In the genomic region with DNA sequence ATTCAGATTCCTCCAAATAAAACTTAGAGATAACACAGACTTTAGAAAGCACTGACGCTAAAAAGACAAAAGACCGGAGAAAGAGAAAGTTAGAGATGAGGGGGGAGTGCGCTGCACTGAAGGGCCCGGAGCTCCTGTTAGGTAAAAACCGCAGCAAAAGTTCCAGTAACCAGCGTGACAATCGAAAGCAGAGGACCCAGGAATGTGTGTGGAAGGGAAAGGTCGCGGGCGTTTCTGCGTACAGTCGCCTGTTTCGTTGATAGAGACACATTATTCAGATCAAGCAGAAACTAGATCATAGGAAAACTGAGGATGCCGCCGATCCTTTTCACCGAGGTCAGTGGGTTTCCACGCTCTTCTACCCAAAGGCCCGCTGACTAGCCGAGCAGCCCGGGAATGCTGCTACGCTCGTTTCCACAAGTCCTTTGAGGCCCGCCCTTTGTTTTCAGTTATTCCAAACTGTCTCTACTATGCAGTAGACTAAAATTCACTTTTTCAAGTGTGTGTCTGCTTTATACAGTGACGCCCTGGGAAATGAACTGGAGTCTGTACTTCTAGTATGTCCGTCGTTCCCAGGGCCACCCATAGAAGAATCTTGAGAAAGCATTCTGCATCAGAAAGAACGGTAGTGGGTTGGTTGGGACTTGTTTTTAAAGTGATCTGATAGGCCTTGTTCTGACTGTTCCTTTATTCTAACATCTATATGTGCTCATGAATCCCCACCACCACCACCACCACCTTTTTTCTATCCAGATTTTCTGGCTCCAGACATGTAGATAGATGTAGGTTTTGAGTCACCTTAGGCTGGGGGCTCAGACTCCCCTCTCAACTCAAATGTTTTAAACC, we compare ENCODE assay signal across 8 mouse cellular contexts. TPM values are rescaled to one million over a fixed set of nuclear protein-coding genes. Genes with fewer than 3 reads are reported as not detected.
A peak's percentile ranks its signal among the peaks of the same experiment; 100 is the strongest.
DNase-seq lines count a peak whose midpoint lies in the region; ATAC-seq and TF ChIP-seq lines count a peak whose summit lies in the region.
"Had no signal": no experiment of that assay in that cellular context is flagged by ENCODE, and none has a peak within 500 bp of the region (broad histone marks: within the 10 kb centered on the region; RNA-seq: fewer than 3 reads in every experiment).

No protein-coding gene starts in this region.

- H3K27me3 ChIP-seq in kidney, embryonic 14.5 days (ENCODE audit: control insufficient read depth, insufficient read depth, low read length): no peaks in the 10 kb centered on the region
- peaks cover 4% of the 10 kb centered on the region; the same call in 1 of the 2 replicates for H3K27me3 ChIP-seq in lung, postnatal 0 days (replicated peaks; ENCODE audit: insufficient read depth, low read length)
- no peaks in the 10 kb centered on the region for H3K27me3 ChIP-seq in small intestine, adult 2 months (ENCODE audit: control insufficient read depth, insufficient read depth, low read length)

- no peaks in the 10 kb centered on the region for H3K36me3 ChIP-seq in kidney, embryonic 14.5 days (ENCODE audit: control insufficient read depth, insufficient read depth, low read length)
- H3K36me3 ChIP-seq in lung, postnatal 0 days (ENCODE audit: insufficient read depth, low read length): no peaks in the 10 kb centered on the region
- H3K36me3 ChIP-seq in small intestine, adult 2 months (ENCODE audit: control insufficient read depth, insufficient read depth, low read length): no peaks in the 10 kb centered on the region

- 5% methylated on average over 27 of the region's 27 CpGs for whole genome bisulfite sequencing in kidney, embryonic 14.5 days
- WGBS in lung, postnatal 0 days: 3% methylated on average over 27 of the region's 27 CpGs
- WGBS in small intestine, adult 2 months: 1% methylated on average over 27 of the region's 27 CpGs

- H3K27ac ChIP-seq in kidney, embryonic 14.5 days (ENCODE audit: low read depth, low read length): peak overlapping the region; percentile 99
- peak overlapping the region; percentile 94 for H3K27ac ChIP-seq in lung, postnatal 0 days (ENCODE audit: low read length)
- H3K27ac ChIP-seq in small intestine, adult 2 months (ENCODE audit: insufficient read depth, low read depth, low read length): peak overlapping the region; percentile 97

- peaks cover 28% of the 10 kb centered on the region; the same call in 1 of the 2 replicates for H3K4me1 ChIP-seq in kidney, embryonic 14.5 days (ENCODE audit: control insufficient read depth, insufficient read depth, low read length)
- peaks cover 6% of the 10 kb centered on the region; the same call in 1 of the 2 replicates for H3K4me1 ChIP-seq in lung, postnatal 0 days (ENCODE audit: insufficient read depth, low read depth, low read length)
- H3K4me1 ChIP-seq in small intestine, adult 2 months (ENCODE audit: control insufficient read depth, insufficient read depth, insufficient read length, low read length): peaks cover 6% of the 10 kb centered on the region; the same call in 1 of the 2 replicates

- peak overlapping the region; percentile 45 for H3K4me2 ChIP-seq in kidney, embryonic 14.5 days (replicated peaks; ENCODE audit: low read depth, low read length)
- peak overlapping the region; percentile 62 for H3K4me2 ChIP-seq in lung, postnatal 0 days (replicated peaks; ENCODE audit: low read depth, low read length)

- TF ChIP-seq CTCF in lung, postnatal 0 days (IDR thresholded peaks at IDR 0.05): no peak
- TF ChIP-seq CTCF in small intestine, adult 2 months (IDR thresholded peaks at IDR 0.05; ENCODE audit: extremely low read depth, insufficient read length, insufficient replicate concordance, low read depth, low read length): peak; percentile 29; the same call in 1 of the 2 replicates

- peak; percentile 42 for DNase-seq in urinary bladder, adult 2 months (ENCODE audit: low spot score)
- no peak for DNase-seq in urinary bladder, postnatal 10 days (ENCODE audit: low spot score)
- peak; percentile 63 for DNase-seq in cerebellum, adult 9-10 months
- DNase-seq in lung, postnatal 0 days (ENCODE audit: low spot score): no peak

- H3K9ac ChIP-seq in kidney, embryonic 14.5 days (ENCODE audit: low read depth, low read length): peak overlapping the region; percentile 62
- H3K9ac ChIP-seq in lung, postnatal 0 days (replicated peaks; ENCODE audit: low read depth): peak overlapping the region; percentile 62

- no peak; the same call in 1 of the 2 replicates for TF ChIP-seq POLR2A in small intestine, adult 2 months (IDR thresholded peaks at IDR 0.05; ENCODE audit: low read depth, low read length)

- no peak for TF ChIP-seq EP300 in lung, postnatal 0 days (IDR thresholded peaks at IDR 0.05)

- H3K9me3 ChIP-seq in kidney, embryonic 14.5 days (ENCODE audit: control insufficient read depth, low read length): no peaks in the 10 kb centered on the region
- no peaks in the 10 kb centered on the region for H3K9me3 ChIP-seq in lung, postnatal 0 days (ENCODE audit: low read length)

- 0 out of 2 replicates have a peak, but pooled peaks have one; percentile 26 for ATAC-seq in granulocyte monocyte progenitor cell, adult 5-6 weeks (replicated peaks; ENCODE audit: poor library complexity, severe bottlenecking)
- ATAC-seq in kidney, embryonic 14.5 days (ENCODE audit: low FRiP score, low TSS enrichment): no peak
- peak; percentile 29 for ATAC-seq in lung, postnatal 0 days

- peak overlapping the region; percentile 60 for H3K4me3 ChIP-seq in kidney, embryonic 14.5 days (ENCODE audit: low read length)
- peak overlapping the region; percentile 56 for H3K4me3 ChIP-seq in lung, postnatal 0 days (ENCODE audit: low read depth, low read length)
- H3K4me3 ChIP-seq in small intestine, adult 2 months (ENCODE audit: low read depth, low read length): peak overlapping the region; percentile 67

RNA-seq across cellular contexts. Expression of a gene that starts 0.7 kb away (rescaled TPM):
- 1.4 and 1.6 TPM in 2 replicates for polyA plus RNA-seq in urinary bladder, adult 2 months (2012; rRNA removed)
- 26.9 and 57.4 TPM in 2 replicates for total RNA-seq in granulocyte monocyte progenitor cell, adult 5-6 weeks (2014; fragmentation: Nextera tagmentation)
- 89.6 and 103 TPM in 2 replicates for total RNA-seq in granulocyte monocyte progenitor cell, adult 5-6 weeks (2017)
- 8.9 and 10.8 TPM in 2 replicates for polyA plus RNA-seq in kidney, embryonic 14.5 days (2014; fragmentation: Nextera tagmentation; extraction: Ambion mirVana)
- polyA plus RNA-seq in lung, postnatal 0 days (2015; fragmentation: Nextera tagmentation; extraction: Ambion mirVana): 9.7 and 9.8 TPM in 2 replicates
- polyA plus RNA-seq in small intestine, adult 2 months (2012; rRNA removed): 4.2 and 6.3 TPM in 2 replicates

RNA-seq across cellular contexts. Expression of a gene that starts 4.7 kb away (rescaled TPM):
- polyA plus RNA-seq in urinary bladder, adult 2 months (2012; rRNA removed): 1.9 and 3.2 TPM in 2 replicates
- 61.4 and 193 TPM in 2 replicates for total RNA-seq in granulocyte monocyte progenitor cell, adult 5-6 weeks (2014; fragmentation: Nextera tagmentation)
- total RNA-seq in granulocyte monocyte progenitor cell, adult 5-6 weeks (2017): 408 and 566 TPM in 2 replicates
- 72.6 and 85.9 TPM in 2 replicates for polyA plus RNA-seq in kidney, embryonic 14.5 days (2014; fragmentation: Nextera tagmentation; extraction: Ambion mirVana)
- 12.5 and 12.9 TPM in 2 replicates for polyA plus RNA-seq in lung, postnatal 0 days (2015; fragmentation: Nextera tagmentation; extraction: Ambion mirVana)
- 77.4 and 102 TPM in 2 replicates for polyA plus RNA-seq in small intestine, adult 2 months (2012; rRNA removed)

RNA-seq across cellular contexts. Expression of a gene that starts 5.8 kb away (rescaled TPM):
- 0.69 TPM in 1 of 2 replicates, not detected in the other for polyA plus RNA-seq in urinary bladder, adult 2 months (2012; rRNA removed)
- 530 and 902 TPM in 2 replicates for total RNA-seq in granulocyte monocyte progenitor cell, adult 5-6 weeks (2014; fragmentation: Nextera tagmentation)
- 6,305 and 6,740 TPM in 2 replicates for total RNA-seq in granulocyte monocyte progenitor cell, adult 5-6 weeks (2017)
- polyA plus RNA-seq in kidney, embryonic 14.5 days (2014; fragmentation: Nextera tagmentation; extraction: Ambion mirVana): 21.8 and 45.2 TPM in 2 replicates
- 0.48 and 2.9 TPM in 2 replicates for polyA plus RNA-seq in lung, postnatal 0 days (2015; fragmentation: Nextera tagmentation; extraction: Ambion mirVana)
- polyA plus RNA-seq in small intestine, adult 2 months (2012; rRNA removed): 8.4 and 8.7 TPM in 2 replicates

RNA-seq across cellular contexts. Expression of a gene that starts 17.3 kb away (rescaled TPM):
- polyA plus RNA-seq in urinary bladder, adult 2 months (2012; rRNA removed): not detected in 2 replicates
- 2.6 TPM in 1 of 2 replicates, not detected in the other for total RNA-seq in granulocyte monocyte progenitor cell, adult 5-6 weeks (2014; fragmentation: Nextera tagmentation)
- total RNA-seq in granulocyte monocyte progenitor cell, adult 5-6 weeks (2017): 3.9 TPM in 1 of 2 replicates, not detected in the other
- polyA plus RNA-seq in kidney, embryonic 14.5 days (2014; fragmentation: Nextera tagmentation; extraction: Ambion mirVana): 0.91 and 2.4 TPM in 2 replicates
- polyA plus RNA-seq in lung, postnatal 0 days (2015; fragmentation: Nextera tagmentation; extraction: Ambion mirVana): 0.77 TPM in 1 of 2 replicates, not detected in the other
- polyA plus RNA-seq in small intestine, adult 2 months (2012; rRNA removed): not detected in 2 replicates
- total RNA-seq: gastrocnemius, postnatal 36 days had no signal

RNA-seq across cellular contexts. Expression of a gene that starts 18.5 kb away (rescaled TPM):
- polyA plus RNA-seq in urinary bladder, adult 2 months (2012; rRNA removed): 140 and 149 TPM in 2 replicates
- 15.5 and 20.3 TPM in 2 replicates for total RNA-seq in granulocyte monocyte progenitor cell, adult 5-6 weeks (2014; fragmentation: Nextera tagmentation)
- 5,091 and 8,727 TPM in 2 replicates for total RNA-seq in granulocyte monocyte progenitor cell, adult 5-6 weeks (2017)
- 18.3 and 20.3 TPM in 2 replicates for polyA plus RNA-seq in kidney, embryonic 14.5 days (2014; fragmentation: Nextera tagmentation; extraction: Ambion mirVana)
- 56.2 and 60.0 TPM in 2 replicates for polyA plus RNA-seq in lung, postnatal 0 days (2015; fragmentation: Nextera tagmentation; extraction: Ambion mirVana)
- polyA plus RNA-seq in small intestine, adult 2 months (2012; rRNA removed): 485 and 622 TPM in 2 replicates

Comparison
In these comparisons a context has a peak if more than half of its experiments do, and no peak if none do; other contexts are left out.
1. DNase-seq: peak in urinary bladder, adult 2 months (single experiment) and cerebellum, adult 9-10 months (single experiment); none in urinary bladder, postnatal 10 days (single experiment) and lung, postnatal 0 days (single experiment).
2. Peak in every context shown above with its lines, with median percentiles within 50 percentile points of each other: H3K27ac ChIP-seq and H3K4me3 ChIP-seq.